Mouse (Mus musculus) limb, embryonic 10.5 days (tissue): Measurements from ENCODE around the gene Nrbp1. TPM values are rescaled to one million over a fixed set of nuclear protein-coding genes. Genes with fewer than 3 reads are reported as not detected.
"Not testable (repeated sequence)": the region's sequence is repeated elsewhere in the genome, so short reads cannot be mapped to it uniquely, and the experiment has no call there.

ENCODE experiments used
- DNase-seq: peaks from one replicate; pipeline ENCODE4 v3.0.0-alpha.2; 2017; ENCODE audit warnings: low spot score
- H3K27ac ChIP-seq: fragments of 300-500 bp; sonication (generic); 2 replicates; pipeline ENCODE4 v1.5.1; 2016; ENCODE audit warnings: mild to moderate bottlenecking
- H3K27me3 ChIP-seq: fragments of 300-500 bp; sonication (generic); 2 replicates; pipeline ENCODE4 v1.6.1; 2016; ENCODE audit warnings: low read depth, mild to moderate bottlenecking; ENCODE audit not compliant: poor library complexity, severe bottlenecking
- H3K36me3 ChIP-seq: fragments of 300-500 bp; sonication (generic); 2 replicates; pipeline ENCODE4 v1.6.1; 2016; ENCODE audit warnings: mild to moderate bottlenecking, moderate library complexity
- H3K4me1 ChIP-seq: fragments of 300-500 bp; sonication (generic); 2 replicates; pipeline ENCODE4 v1.6.1; 2016
- H3K4me3 ChIP-seq: fragments of 300-500 bp; sonication (generic); 2 replicates; pipeline ENCODE4 v1.5.1; 2016; ENCODE audit warnings: mild to moderate bottlenecking, moderate library complexity
- H3K9me3 ChIP-seq: fragments of 300-500 bp; sonication (generic); replicated peaks from 2 replicates; pipeline ENCODE4 v1.6.1; 2016; ENCODE audit warnings: mild to moderate bottlenecking
- WGBS: fragments of 180-500 bp; shearing (Covaris S2); methylation state at CpG from one replicate; pipeline ENCODE4 v1.1.7; 2016; 5-methylcytosine and 5-hydroxymethylcytosine counted together
- polyA plus RNA-seq: library from polyadenylated mRNA; unstranded; fragments of >200 nt; fragmentation: Nextera tagmentation; extraction: Ambion mirVana; gene quantifications from 2 replicates; pipeline ENCODE4 v1.2.1, GENCODE M21; 2016

Gene Nrbp1
- polyA plus RNA-seq, 1 experiment from 2014 or later: 133 TPM

DNA sequence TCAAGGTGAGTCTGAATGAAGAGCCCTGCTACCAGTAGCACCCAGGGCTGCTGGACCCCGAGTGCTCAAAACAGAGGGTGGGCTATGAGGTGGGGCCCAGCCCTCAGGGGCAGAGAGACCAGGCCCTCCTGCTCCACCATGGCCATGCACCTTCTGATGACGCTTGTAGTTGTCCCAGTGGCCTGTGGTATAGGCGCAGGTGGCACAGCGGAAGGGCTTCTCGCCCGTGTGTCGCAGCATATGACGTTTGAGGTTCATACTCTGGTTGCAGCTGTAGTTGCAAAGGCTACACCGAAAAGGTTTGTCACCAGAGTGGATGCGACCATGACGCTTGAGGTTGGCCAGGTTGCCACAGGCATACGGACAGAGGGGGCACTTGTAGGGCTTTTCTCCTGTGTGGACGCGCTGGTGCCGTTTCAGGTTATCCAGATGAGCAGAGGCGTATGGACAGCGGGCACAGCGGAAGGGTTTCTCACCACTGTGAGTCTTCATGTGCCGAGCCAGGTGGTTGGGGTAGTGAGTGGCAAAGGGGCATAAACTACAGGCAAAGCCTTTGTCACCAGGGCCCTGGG lies 41.3 kb upstream of the Nrbp1 start:
- Histone ChIP-seq H3K27ac (no peak overlapping the region), H3K4me3 (no peak overlapping the region), H3K4me1 (peaks cover 21% of the 10 kb centered on the region), H3K36me3 (peaks cover 87% of the 10 kb centered on the region), H3K9me3 (peaks cover 4% of the 10 kb centered on the region; the same call in 1 of the 2 replicates), H3K27me3 (no peaks in the 10 kb centered on the region)
- WGBS: 94% methylated on average over 19 of the region's 19 CpGs
- DNase-seq: no peak

DNA sequence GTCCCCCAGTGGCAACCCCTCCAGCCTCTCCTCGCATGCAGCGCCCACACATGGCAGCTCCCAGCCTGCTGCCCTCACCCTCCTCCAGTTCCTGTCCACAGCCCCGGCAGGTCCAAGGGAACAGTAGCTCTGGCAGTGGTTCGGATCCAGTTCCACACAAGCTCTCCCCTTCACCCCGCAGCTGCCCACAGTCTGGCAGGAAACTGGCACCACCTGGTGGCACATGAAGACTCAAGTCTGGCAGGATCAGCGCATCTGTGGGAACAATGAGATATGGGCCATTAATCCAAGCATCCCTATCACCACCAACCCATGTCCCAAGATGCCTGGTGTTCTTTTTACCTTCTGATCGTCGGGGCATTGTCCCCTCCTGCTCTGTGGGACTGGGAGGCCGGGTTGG lies 40.8 kb upstream of the Nrbp1 start:
- no peak for DNase-seq
- 92% methylated on average over 9 of the region's 9 CpGs for WGBS
- H3K9me3 ChIP-seq: peaks cover 4% of the 10 kb centered on the region; the same call in 1 of the 2 replicates
- H3K27me3 ChIP-seq: no peaks in the 10 kb centered on the region
- no peak overlapping the region for H3K27ac ChIP-seq
- H3K4me1 ChIP-seq: peaks cover 21% of the 10 kb centered on the region
- H3K36me3 ChIP-seq: peaks cover 87% of the 10 kb centered on the region
- no peak overlapping the region; the same call in 1 of the 2 replicates for H3K4me3 ChIP-seq

DNA sequence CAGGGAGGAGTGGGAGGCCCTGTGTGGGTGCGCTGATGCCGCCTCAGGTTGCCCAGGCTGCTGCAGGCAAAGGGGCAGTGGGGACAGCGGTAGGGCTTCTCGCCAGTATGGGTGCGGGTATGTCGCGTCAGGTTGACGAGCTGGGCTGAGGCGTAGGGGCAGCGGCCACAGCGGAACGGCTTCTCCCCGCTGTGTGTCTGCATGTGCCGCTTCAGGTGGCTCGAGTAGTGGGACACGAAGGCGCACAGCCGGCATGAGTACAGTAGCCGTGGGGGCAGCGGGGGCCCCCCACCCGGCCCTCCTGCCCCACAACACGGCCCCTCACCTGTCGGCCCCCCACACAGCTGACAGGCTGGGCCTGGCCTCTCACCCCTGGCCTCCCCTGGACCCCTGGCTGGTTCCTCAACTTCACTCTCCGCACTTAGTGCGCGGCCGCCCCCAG lies 40.3 kb upstream of the Nrbp1 start:
- Histone ChIP-seq H3K27me3 (no peaks in the 10 kb centered on the region), H3K9me3 (peaks cover 4% of the 10 kb centered on the region; the same call in 1 of the 2 replicates), H3K4me1 (peaks cover 21% of the 10 kb centered on the region), H3K4me3 (peak overlapping the region; percentile 87), H3K36me3 (peaks cover 87% of the 10 kb centered on the region), H3K27ac (no peak overlapping the region)
- 91% methylated on average over 27 of the region's 27 CpGs for WGBS
- no peak for DNase-seq

DNA sequence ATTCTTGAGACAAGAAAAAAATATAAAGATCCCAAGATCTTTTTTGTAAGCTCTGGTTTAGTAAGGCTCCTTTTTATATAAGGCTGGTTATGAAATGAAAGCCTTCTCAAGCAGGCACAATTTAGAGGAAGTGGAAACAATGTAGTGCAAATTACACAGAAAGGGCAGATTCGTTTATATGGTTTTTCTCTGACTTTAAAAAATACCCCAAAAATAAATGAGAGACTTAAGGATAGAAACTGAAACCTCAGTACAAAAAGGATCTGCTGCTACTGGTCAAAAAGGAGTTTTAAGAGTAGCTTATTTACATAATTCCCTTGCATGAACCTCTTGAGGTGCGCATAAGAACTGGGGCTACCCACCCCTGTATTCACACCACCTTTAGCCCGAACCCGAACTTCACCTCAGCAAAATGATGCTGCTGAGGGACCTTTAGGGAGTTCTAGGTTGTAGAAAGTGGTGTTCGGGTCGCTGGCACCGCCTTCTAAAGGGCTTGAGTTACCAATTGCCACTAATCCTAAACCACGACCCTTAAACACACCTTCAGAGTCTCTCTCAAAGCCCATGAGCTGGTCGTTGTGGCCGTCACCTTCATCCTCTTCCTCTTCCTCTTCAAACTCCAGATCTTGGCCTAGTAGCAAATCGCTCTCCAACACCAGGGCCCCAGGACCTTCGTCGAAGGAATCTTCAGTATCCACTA lies 39.5 kb upstream of the Nrbp1 start:
- Histone ChIP-seq H3K9me3 (peaks cover 4% of the 10 kb centered on the region; the same call in 1 of the 2 replicates), H3K27ac (peak overlapping the region; percentile 95), H3K27me3 (no peaks in the 10 kb centered on the region), H3K4me3 (peak overlapping the region; percentile 87), H3K36me3 (peaks cover 87% of the 10 kb centered on the region), H3K4me1 (peaks cover 21% of the 10 kb centered on the region)
- no peak for DNase-seq
- 23% methylated on average over 13 of the region's 13 CpGs for WGBS

DNA sequence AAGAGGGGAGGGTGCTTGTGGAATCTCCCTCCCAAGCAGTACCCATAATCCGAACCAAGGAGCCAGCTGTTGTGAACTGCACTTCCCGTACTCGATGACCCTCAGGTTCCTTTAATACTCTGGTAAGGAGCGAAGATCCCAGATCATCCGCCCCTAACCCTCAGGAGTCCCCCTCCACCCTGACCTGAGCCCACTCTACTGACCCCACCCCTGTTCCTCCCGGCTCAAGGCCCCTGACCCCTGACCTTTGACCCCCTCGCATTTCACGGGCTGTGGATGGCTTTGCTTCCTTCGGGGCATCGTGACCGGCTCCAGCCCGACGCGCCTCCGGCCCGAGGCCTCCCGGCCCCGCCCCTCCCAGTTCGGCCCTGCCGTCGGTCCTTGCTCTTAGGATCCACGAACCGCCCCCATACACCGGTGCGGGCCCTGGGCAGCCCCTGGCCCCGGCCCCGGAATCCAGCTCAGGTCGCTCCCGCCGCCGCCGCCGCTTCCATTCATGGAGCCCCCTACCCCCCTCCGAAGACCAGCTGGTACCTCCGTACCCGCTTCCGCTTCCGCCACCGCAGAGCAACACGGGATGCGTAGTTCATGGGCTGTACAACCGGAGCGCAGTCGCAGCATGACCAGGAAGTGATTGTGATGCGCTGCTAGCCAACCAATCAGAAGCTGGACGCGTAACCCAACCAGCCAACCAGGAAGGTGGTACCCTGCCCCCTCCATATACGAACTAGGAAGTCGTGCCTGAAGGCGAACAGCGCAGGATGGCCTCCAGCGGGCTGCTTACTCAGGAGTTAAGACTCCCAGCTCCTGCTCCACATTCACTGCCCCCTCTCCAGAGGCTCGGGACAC lies 38.7 kb upstream of the Nrbp1 start, which contains the start of gene Zfp513:
Gene Zfp513, minus strand, starts transcription at position 562 of the 849 bp plus-strand sequence.
- peak within 1 kb of the TSS; percentile 95 for H3K27ac ChIP-seq
- under 1% methylated on average over 53 of the region's 53 CpGs for WGBS
- peak; percentile 96 for DNase-seq
- H3K36me3 ChIP-seq: peaks cover 85% of the 10 kb centered on the region
- H3K4me1 ChIP-seq: peaks cover 21% of the 10 kb centered on the region
- H3K9me3 ChIP-seq: peaks cover 4% of the 10 kb centered on the region; the same call in 1 of the 2 replicates
- no peaks in the 10 kb centered on the region for H3K27me3 ChIP-seq
- H3K4me3 ChIP-seq: peak within 1 kb of the TSS; percentile 87

DNA sequence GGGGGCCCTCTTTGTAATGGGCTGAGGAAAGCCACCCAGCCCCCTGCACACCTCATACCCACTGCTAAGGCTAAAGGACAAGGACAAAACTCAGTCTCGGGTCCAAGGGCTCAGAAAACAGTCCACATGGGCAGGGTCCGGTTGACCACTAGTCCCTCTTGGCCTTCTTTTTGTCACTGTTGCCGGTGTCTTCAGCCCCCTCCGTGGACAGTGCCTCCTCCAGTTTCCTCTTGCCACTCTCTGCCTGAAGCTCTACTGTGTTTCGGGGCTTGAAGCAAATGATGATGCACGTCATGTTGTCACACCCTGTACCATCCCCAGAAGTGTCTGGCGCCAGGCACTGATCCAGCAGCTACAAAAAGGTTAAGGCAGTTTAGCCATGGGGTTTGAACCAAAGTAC lies 37.7 kb upstream of the Nrbp1 start:
- 85% methylated on average over 7 of the region's 7 CpGs for WGBS
- Histone ChIP-seq H3K36me3 (peaks cover 85% of the 10 kb centered on the region), H3K4me1 (peaks cover 21% of the 10 kb centered on the region), H3K9me3 (peaks cover 4% of the 10 kb centered on the region; the same call in 1 of the 2 replicates), H3K27ac (peak overlapping the region; percentile 95), H3K27me3 (no peaks in the 10 kb centered on the region), H3K4me3 (peak overlapping the region; percentile 87)
- no peak for DNase-seq

DNA sequence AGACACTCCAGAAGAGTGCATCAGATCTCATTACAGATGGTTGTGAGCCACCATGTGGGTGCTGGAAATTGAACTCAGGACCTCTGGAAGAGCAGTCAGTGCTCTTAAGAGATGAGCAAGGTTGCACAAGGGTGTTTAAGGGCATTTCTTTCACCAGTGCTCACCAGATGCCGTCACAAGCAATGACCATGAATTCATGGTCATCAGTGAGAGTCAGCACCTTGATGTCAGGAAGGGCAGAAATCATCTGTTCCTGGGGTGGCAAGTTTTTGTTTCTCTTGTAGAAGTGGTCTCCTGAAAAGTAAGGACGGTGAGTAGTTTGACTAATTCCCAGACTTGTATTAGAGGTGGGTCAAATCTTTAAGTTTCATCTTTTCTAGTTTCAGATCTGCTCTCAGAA lies 36.8 kb upstream of the Nrbp1 start:
- WGBS: 87% methylated on average over 2 of the region's 2 CpGs
- H3K27ac ChIP-seq: no peak overlapping the region
- H3K4me1 ChIP-seq: peaks cover 21% of the 10 kb centered on the region
- H3K27me3 ChIP-seq: no peaks in the 10 kb centered on the region
- no peak for DNase-seq
- H3K9me3 ChIP-seq: peaks cover 4% of the 10 kb centered on the region; the same call in 1 of the 2 replicates
- H3K36me3 ChIP-seq: peaks cover 85% of the 10 kb centered on the region
- H3K4me3 ChIP-seq: no peak overlapping the region

DNA sequence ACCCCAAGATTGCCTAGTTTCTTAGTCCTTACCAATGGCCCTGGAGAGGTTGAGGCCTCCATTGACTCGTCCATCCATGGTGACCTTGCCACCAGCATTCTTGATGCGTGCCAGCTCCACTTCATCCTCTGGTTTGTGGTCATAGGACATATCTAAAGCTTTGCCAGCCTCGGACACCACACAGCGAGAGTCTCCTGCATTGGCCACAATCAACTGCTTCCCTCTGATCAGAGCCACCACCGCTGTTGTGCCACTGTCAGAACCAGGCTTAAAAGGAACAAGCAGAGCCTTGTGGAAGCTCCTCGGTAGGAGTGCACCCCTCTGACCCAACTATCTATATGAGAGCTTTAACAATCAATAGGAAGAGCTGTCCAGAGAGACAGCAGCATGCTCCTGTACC lies 36.2 kb upstream of the Nrbp1 start:
- H3K27ac ChIP-seq: no peak overlapping the region
- no peaks in the 10 kb centered on the region for H3K27me3 ChIP-seq
- H3K4me1 ChIP-seq: peaks cover 21% of the 10 kb centered on the region
- H3K9me3 ChIP-seq: peaks cover 4% of the 10 kb centered on the region; the same call in 1 of the 2 replicates
- 96% methylated on average over 6 of the region's 6 CpGs for WGBS
- DNase-seq: no peak
- peaks cover 81% of the 10 kb centered on the region for H3K36me3 ChIP-seq
- no peak overlapping the region for H3K4me3 ChIP-seq

DNA sequence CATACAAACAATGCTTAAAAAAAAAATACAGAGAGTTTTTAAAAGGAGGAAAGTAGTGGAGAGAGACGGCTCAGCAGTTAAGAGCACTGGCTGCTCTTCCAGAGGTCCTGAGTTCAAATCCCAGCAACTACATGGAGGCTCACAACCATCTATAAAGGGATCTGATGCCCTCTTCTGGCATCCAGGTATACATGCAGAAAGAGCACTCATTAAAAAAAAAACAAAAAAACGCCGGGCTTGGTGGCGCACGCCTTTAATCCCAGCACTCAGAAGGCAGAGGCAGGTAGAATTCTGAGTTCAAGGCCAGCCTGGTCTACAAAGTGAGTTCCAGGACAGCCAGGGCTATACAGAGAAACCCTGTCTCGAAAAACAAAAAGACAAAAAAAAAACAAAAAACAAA lies 24.1 kb upstream of the Nrbp1 start:
- H3K4me1 ChIP-seq, H3K4me3 ChIP-seq, H3K27me3 ChIP-seq, H3K27ac ChIP-seq, DNase-seq, H3K9me3 ChIP-seq: not testable (repeated sequence)
- WGBS: 88% methylated on average over 6 of the region's 6 CpGs
- peaks cover 11% of the 10 kb centered on the region; the same call in 1 of the 2 replicates for H3K36me3 ChIP-seq

DNA sequence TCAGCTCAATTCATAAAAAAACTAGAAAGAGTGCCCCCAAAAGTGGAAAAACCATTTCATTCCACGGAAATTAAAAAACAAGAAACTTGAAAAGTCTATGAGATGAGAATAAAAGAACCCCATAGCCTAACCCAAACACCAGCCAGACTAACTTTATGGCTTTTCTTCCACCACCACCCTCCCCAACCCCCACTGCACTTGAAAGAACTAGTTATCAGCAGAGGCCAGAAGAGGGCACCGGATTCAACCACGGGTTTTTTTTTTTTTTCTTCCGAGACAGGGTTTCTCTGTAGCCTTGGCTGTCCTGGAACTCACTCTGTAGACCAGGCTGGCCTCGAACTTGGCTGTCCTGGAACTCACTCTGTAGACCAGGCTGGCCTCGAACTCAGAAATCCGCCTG lies 22.4 kb upstream of the Nrbp1 start:
- 63% methylated on average over 7 of the region's 7 CpGs for WGBS
- no peaks in the 10 kb centered on the region for H3K27me3 ChIP-seq

DNA sequence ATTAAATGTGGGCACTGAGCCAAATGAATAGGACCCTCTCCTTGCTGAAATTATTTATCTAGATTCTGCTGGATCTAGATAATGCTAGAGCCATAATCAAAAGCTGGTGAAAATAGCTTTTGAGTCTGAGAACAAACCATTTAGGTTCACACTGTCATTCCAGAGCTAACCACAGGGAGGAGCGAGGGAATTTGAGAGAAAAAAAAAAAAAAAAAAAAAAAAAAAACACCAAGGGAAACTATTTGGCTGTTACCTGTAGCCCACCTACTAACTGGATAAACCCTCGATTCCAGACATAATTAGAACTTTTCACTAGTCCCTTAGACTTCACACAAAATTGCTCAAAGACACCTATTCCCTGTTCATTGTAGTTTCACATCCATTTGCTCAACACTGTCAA lies 21.6 kb upstream of the Nrbp1 start:
- 5% methylated on average over 2 of the region's 2 CpGs for WGBS
- no peak for DNase-seq

More for the DNA sequence above, 22.4 kb upstream of the Nrbp1 start:
- Histone ChIP-seq H3K36me3 (peaks cover 11% of the 10 kb centered on the region; the same call in 1 of the 2 replicates), H3K9me3 (no peaks in the 10 kb centered on the region), H3K27ac (no peak overlapping the region), H3K4me1 (peaks cover 5% of the 10 kb centered on the region; the same call in 1 of the 2 replicates), H3K4me3 (no peak overlapping the region)
- DNase-seq: no peak

DNA sequence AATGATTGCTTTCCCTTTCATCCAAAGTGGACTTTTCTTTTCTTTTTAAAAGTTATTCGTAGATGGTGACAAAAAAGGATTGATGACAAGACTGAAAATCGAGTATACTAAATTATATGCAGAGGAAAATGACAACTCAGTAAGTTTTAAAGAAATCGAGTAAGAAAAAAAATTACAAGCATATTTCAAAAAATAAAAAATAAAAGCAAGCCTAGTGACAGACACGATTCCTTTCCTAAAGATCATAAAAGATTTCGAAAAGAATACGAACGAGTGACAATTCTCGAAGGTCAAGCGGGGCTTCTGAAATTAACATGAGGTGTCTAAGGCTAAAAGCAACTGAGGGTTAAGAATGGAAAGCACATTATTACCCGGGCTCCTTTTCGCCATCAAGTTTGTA lies 21.2 kb upstream of the Nrbp1 start:
- H3K4me3 ChIP-seq: peak overlapping the region; percentile 98
- H3K27me3 ChIP-seq: no peaks in the 10 kb centered on the region
- DNase-seq: no peak
- peaks cover 11% of the 10 kb centered on the region; the same call in 1 of the 2 replicates for H3K36me3 ChIP-seq
- no peaks in the 10 kb centered on the region for H3K9me3 ChIP-seq
- H3K4me1 ChIP-seq: peaks cover 5% of the 10 kb centered on the region; the same call in 1 of the 2 replicates
- WGBS: 3% methylated on average over 11 of the region's 11 CpGs
- peak overlapping the region; percentile 96 for H3K27ac ChIP-seq

More for the DNA sequence above, 21.6 kb upstream of the Nrbp1 start:
- Histone ChIP-seq H3K36me3 (peaks cover 11% of the 10 kb centered on the region; the same call in 1 of the 2 replicates), H3K27ac (no peak overlapping the region), H3K9me3 (no peaks in the 10 kb centered on the region), H3K4me3 (peak overlapping the region; percentile 98), H3K4me1 (peaks cover 5% of the 10 kb centered on the region; the same call in 1 of the 2 replicates), H3K27me3 (no peaks in the 10 kb centered on the region)
